In genomic region chr5:149168816-149169215, GRCm38 (mm10) we compare ENCODE assay signal across 11 mouse cellular contexts. TPM values are rescaled to one million over a fixed set of nuclear protein-coding genes. Genes with fewer than 3 reads are reported as not detected.
DNase-seq lines count a peak whose midpoint lies in the region.
"Had no signal": no experiment of that assay in that cellular context is flagged by ENCODE, and none has a peak within 500 bp of the region (broad histone marks: within the 10 kb centered on the region; RNA-seq: fewer than 3 reads in every experiment).

No protein-coding gene starts in this region.

- peak; percentile 16 to 27 for DNase-seq in cerebellum, postnatal 25 days
- DNase-seq in cerebellum, adult 11 months, result no peak
- DNase-seq in left cerebral cortex, adult 11 months (ENCODE audit: low spot score), result peak; percentile 18
- no peak for DNase-seq in left cerebral cortex, postnatal 4 days
- DNase-seq in NIH3T3 (ENCODE audit: low read depth), result peak; percentile 68
- DNase-seq in right cerebral cortex, adult 2 months (ENCODE audit: low spot score in 2 of 2), result peak; percentile 25 to 35
- no peak for DNase-seq in urinary bladder, adult 2 months (ENCODE audit: low spot score)
- DNase-seq: adrenal gland, postnatal 36 days; gastrocnemius, adult 2 months; kidney, adult 9 months; thymus, postnatal 25 days had no signal

- intact Hi-C loops in left cerebral cortex, postnatal 4 days (cut with DNase I), result no loop called here

RNA-seq across cellular contexts. Expression of gene Uspl1, which starts 15.3 kb away (rescaled TPM):
- total RNA-seq in left cerebral cortex, postnatal 4 days (2021), result 10 to 100 TPM; 53.5 to 61.5 TPM
- polyA plus RNA-seq in urinary bladder, adult 2 months (2012; rRNA removed), result 16.9 and 21.6 TPM in 2 replicates

RNA-seq across cellular contexts. Expression of gene Hmgb1, which starts 15.5 kb away (rescaled TPM):
- 100 to 1,000 TPM; 291 to 345 TPM for total RNA-seq in left cerebral cortex, postnatal 4 days (2021)
- polyA plus RNA-seq in urinary bladder, adult 2 months (2012; rRNA removed), result 230 and 291 TPM in 2 replicates

Comparison
In these comparisons a context has a peak if more than half of its experiments do, and no peak if none do; other contexts are left out.
1. DNase-seq: peak in cerebellum, postnatal 25 days (2 of 2), left cerebral cortex, adult 11 months (single experiment), NIH3T3 (single experiment) and right cerebral cortex, adult 2 months (2 of 2); none in cerebellum, adult 11 months (single experiment), left cerebral cortex, postnatal 4 days (single experiment) and urinary bladder, adult 2 months (single experiment).